Mouse (Mus musculus): ENCODE measurements at regions not wholly inside any gene's neighbourhood (a gene's known extent, or its start where the extent isn't known, plus 50 kb on each side); places are given as distances from the start of the nearest gene placed in this dataset.

GRCm38 (mm10) chr7:36829710-36830109 lies 131.8 kb downstream of the Tshz3 start:
- Histone ChIP-seq H3K27ac (replicated peaks) (no peak overlapping the region), H3K27me3 (ENCODE audit: low read depth, poor library complexity, severe bottlenecking) (no peaks in the 10 kb centered on the region), H3K36me3 (no peaks in the 10 kb centered on the region), H3K9me3 (replicated peaks) (0 out of 2 replicates have a peak, but pooled peaks cover 3% of the 10 kb centered on the region), H3K4me1 (no peaks in the 10 kb centered on the region), H3K4me3 (no peak overlapping the region)
- WGBS = 90% methylated on average over 8 of the region's 8 CpGs
- DNase-seq (ENCODE audit: low spot score) = no peak

GRCm38 (mm10) chr7:36830155-36830554 lies 132.2 kb downstream of the Tshz3 start:
- Histone ChIP-seq H3K36me3 (no peaks in the 10 kb centered on the region), H3K4me1 (no peaks in the 10 kb centered on the region), H3K27me3 (ENCODE audit: low read depth, poor library complexity, severe bottlenecking) (no peaks in the 10 kb centered on the region), H3K9me3 (replicated peaks) (0 out of 2 replicates have a peak, but pooled peaks cover 3% of the 10 kb centered on the region), H3K27ac (replicated peaks) (no peak overlapping the region), H3K4me3 (no peak overlapping the region)
- DNase-seq (ENCODE audit: low spot score) = no peak
- WGBS = 90% methylated on average over 2 of the region's 2 CpGs

- Histone ChIP-seq H3K9me3 (replicated peaks) (no peaks in the 10 kb centered on the region), H3K4me1 (peaks cover 9% of the 10 kb centered on the region), H3K27ac (replicated peaks) (0 out of 2 replicates have a peak overlapping the region, but pooled peaks have one; percentile 1), H3K4me3 (no peak overlapping the region), H3K36me3 (no peaks in the 10 kb centered on the region), H3K27me3 (ENCODE audit: low read depth, poor library complexity, severe bottlenecking) (no peaks in the 10 kb centered on the region)
- no peak for DNase-seq (ENCODE audit: low spot score)
- 87% methylated on average over 2 of the region's 2 CpGs for WGBS
Measured at GRCm38 (mm10) chr7:36848279-36848678, 150.4 kb downstream of the Tshz3 start.

GRCm38 (mm10) chr7:36851275-36851889 lies 153.5 kb downstream of the Tshz3 start:
- DNase-seq (ENCODE audit: low spot score) = no peak
- Histone ChIP-seq H3K27me3 (ENCODE audit: low read depth, poor library complexity, severe bottlenecking) (no peaks in the 10 kb centered on the region), H3K9me3 (replicated peaks) (no peaks in the 10 kb centered on the region), H3K36me3 (no peaks in the 10 kb centered on the region), H3K4me3 (no peak overlapping the region), H3K4me1 (peaks cover 9% of the 10 kb centered on the region), H3K27ac (replicated peaks) (no peak overlapping the region)
- WGBS = 84% methylated on average over 4 of the region's 4 CpGs

GRCm38 (mm10) chr7:36854308-36854707 lies 156.4 kb downstream of the Tshz3 start:
- no peak overlapping the region for H3K4me3 ChIP-seq
- no peaks in the 10 kb centered on the region for H3K9me3 ChIP-seq (replicated peaks)
- H3K4me1 ChIP-seq = no peaks in the 10 kb centered on the region
- no peaks in the 10 kb centered on the region for H3K27me3 ChIP-seq (ENCODE audit: low read depth, poor library complexity, severe bottlenecking)
- no peak overlapping the region for H3K27ac ChIP-seq (replicated peaks)
- DNase-seq (ENCODE audit: low spot score) = no peak
- no peaks in the 10 kb centered on the region for H3K36me3 ChIP-seq

- no peaks in the 10 kb centered on the region for H3K4me1 ChIP-seq
- H3K36me3 ChIP-seq = no peaks in the 10 kb centered on the region
- WGBS = 95% methylated on average over 7 of the region's 7 CpGs
- no peak for DNase-seq (ENCODE audit: low spot score)
- no peaks in the 10 kb centered on the region for H3K9me3 ChIP-seq (replicated peaks)
- no peak overlapping the region for H3K4me3 ChIP-seq
- H3K27ac ChIP-seq (replicated peaks) = no peak overlapping the region
- H3K27me3 ChIP-seq (ENCODE audit: low read depth, poor library complexity, severe bottlenecking) = no peaks in the 10 kb centered on the region
Measured at GRCm38 (mm10) chr7:36859428-36859827, 161.5 kb downstream of the Tshz3 start.

- no peaks in the 10 kb centered on the region for H3K27me3 ChIP-seq (ENCODE audit: low read depth, poor library complexity, severe bottlenecking)
- H3K27ac ChIP-seq (replicated peaks) = no peak overlapping the region
- no peaks in the 10 kb centered on the region for H3K36me3 ChIP-seq
- 92% methylated on average over 7 of the region's 7 CpGs for WGBS
- no peak overlapping the region for H3K4me3 ChIP-seq
- no peaks in the 10 kb centered on the region for H3K9me3 ChIP-seq (replicated peaks)
- DNase-seq (ENCODE audit: low spot score) = no peak
- H3K4me1 ChIP-seq = no peaks in the 10 kb centered on the region
Measured at GRCm38 (mm10) chr7:36862481-36862880, 164.6 kb downstream of the Tshz3 start.

- DNase-seq (ENCODE audit: low spot score) = no peak
- Histone ChIP-seq H3K4me3 (no peak overlapping the region), H3K9me3 (replicated peaks) (no peaks in the 10 kb centered on the region), H3K27ac (replicated peaks) (no peak overlapping the region), H3K27me3 (ENCODE audit: low read depth, poor library complexity, severe bottlenecking) (no peaks in the 10 kb centered on the region), H3K36me3 (no peaks in the 10 kb centered on the region), H3K4me1 (no peaks in the 10 kb centered on the region)
- 91% methylated on average over 5 of the region's 5 CpGs for WGBS
Measured at GRCm38 (mm10) chr7:36863745-36864144, 165.8 kb downstream of the Tshz3 start.

GRCm38 (mm10) chr7:36864675-36865074 lies 166.8 kb downstream of the Tshz3 start:
- WGBS = 74% methylated on average over 4 of the region's 4 CpGs
- Histone ChIP-seq H3K27me3 (ENCODE audit: low read depth, poor library complexity, severe bottlenecking) (no peaks in the 10 kb centered on the region), H3K27ac (replicated peaks) (no peak overlapping the region), H3K4me1 (no peaks in the 10 kb centered on the region), H3K4me3 (no peak overlapping the region), H3K9me3 (replicated peaks) (no peaks in the 10 kb centered on the region), H3K36me3 (no peaks in the 10 kb centered on the region)
- DNase-seq (ENCODE audit: low spot score) = no peak

- WGBS = 89% methylated on average over 12 of the region's 12 CpGs
- Histone ChIP-seq H3K4me1 (no peaks in the 10 kb centered on the region), H3K27me3 (ENCODE audit: low read depth, poor library complexity, severe bottlenecking) (no peaks in the 10 kb centered on the region), H3K36me3 (no peaks in the 10 kb centered on the region), H3K9me3 (replicated peaks) (no peaks in the 10 kb centered on the region), H3K4me3 (no peak overlapping the region), H3K27ac (replicated peaks) (no peak overlapping the region)
- no peak for DNase-seq (ENCODE audit: low spot score)
Measured at GRCm38 (mm10) chr7:36866602-36867001, 168.7 kb downstream of the Tshz3 start.

GRCm38 (mm10) chr7:36874004-36874403 lies 176.1 kb downstream of the Tshz3 start:
- Histone ChIP-seq H3K4me1 (peaks cover 19% of the 10 kb centered on the region), H3K27me3 (ENCODE audit: low read depth, poor library complexity, severe bottlenecking) (no peaks in the 10 kb centered on the region), H3K9me3 (replicated peaks) (no peaks in the 10 kb centered on the region), H3K27ac (replicated peaks) (no peak overlapping the region), H3K36me3 (no peaks in the 10 kb centered on the region), H3K4me3 (no peak overlapping the region)
- DNase-seq (ENCODE audit: low spot score) = no peak
- 81% methylated on average over 5 of the region's 5 CpGs for WGBS

- no peaks in the 10 kb centered on the region for H3K27me3 ChIP-seq (ENCODE audit: low read depth, poor library complexity, severe bottlenecking)
- no peaks in the 10 kb centered on the region for H3K9me3 ChIP-seq (replicated peaks)
- no peak overlapping the region for H3K4me3 ChIP-seq
- H3K27ac ChIP-seq (replicated peaks) = peak overlapping the region; percentile 42; the same call in 1 of the 2 replicates
- no peak for DNase-seq (ENCODE audit: low spot score)
- no peaks in the 10 kb centered on the region for H3K36me3 ChIP-seq
- peaks cover 19% of the 10 kb centered on the region for H3K4me1 ChIP-seq
- 46% methylated on average over 7 of the region's 7 CpGs for WGBS
Measured at GRCm38 (mm10) chr7:36877686-36878085, 179.8 kb downstream of the Tshz3 start.

- Histone ChIP-seq H3K27me3 (ENCODE audit: low read depth, poor library complexity, severe bottlenecking) (0 out of 2 replicates have a peak, but pooled peaks cover 7% of the 10 kb centered on the region), H3K27ac (replicated peaks) (no peak overlapping the region; the same call in 1 of the 2 replicates), H3K4me3 (no peak overlapping the region), H3K9me3 (replicated peaks) (peaks cover 6% of the 10 kb centered on the region; the same call in 1 of the 2 replicates), H3K4me1 (peaks cover 13% of the 10 kb centered on the region), H3K36me3 (no peaks in the 10 kb centered on the region)
- peak; percentile 28 for DNase-seq (ENCODE audit: low spot score)
- 68% methylated on average over 18 of the region's 18 CpGs for WGBS
Measured at GRCm38 (mm10) chr7:36892776-36893500, 195.0 kb downstream of the Tshz3 start.
